Mouse (Mus musculus) kidney, adult 8-10 months (tissue): ENCODE data around the gene Cdh20.

ENCODE experiments used
- DNase-seq, 2 experiments: peaks; one replicate each; pipeline ENCODE4 v3.0.0; 2022

Cdh20 gene

DNA sequence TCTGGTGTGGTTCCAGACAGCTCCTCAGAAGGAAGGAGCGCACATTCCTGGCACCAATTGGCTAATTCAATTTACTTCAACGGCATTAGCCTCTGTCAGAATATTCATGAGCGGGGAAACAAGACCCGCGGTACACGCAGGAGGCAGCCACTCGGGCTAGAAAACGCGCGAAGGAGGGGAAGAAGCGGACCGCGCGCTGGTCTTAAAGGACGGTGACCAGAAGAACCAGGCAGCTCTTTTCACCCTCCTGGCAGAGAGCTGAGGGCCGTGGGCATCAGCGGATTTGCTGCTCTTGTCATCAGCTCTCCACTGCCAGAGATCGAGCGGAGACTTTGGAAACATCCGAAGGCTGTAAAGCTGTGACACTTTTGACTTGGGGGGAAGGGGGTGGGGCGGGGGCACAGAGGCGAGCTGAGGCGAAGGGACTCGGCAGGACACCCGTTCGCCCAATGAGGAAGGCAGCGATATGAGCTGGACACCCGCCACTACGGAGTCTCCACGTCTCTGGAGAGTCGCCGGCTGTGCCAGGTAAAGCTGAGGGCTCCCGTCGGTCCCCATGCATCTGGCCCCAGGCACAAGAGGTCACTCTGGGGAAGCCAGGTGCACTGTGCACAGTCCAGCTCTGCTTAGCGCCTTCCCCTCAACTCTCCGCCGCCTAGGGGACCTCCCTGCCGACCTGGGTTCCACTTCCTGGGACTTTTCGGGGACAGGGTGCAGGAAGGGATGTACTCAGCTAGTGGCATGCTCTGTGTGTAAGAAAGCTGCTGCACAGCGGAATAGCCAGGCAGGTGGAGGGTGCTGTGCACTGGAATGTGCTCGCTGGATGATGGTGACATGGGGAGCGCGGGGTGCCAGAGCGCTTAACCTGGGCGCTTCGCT lies at the start of gene Cdh20:
Gene Cdh20 (plus strand): TSS at position 159 of the 879 bp plus-strand sequence.
- DNase-seq, result no peak

DNA sequence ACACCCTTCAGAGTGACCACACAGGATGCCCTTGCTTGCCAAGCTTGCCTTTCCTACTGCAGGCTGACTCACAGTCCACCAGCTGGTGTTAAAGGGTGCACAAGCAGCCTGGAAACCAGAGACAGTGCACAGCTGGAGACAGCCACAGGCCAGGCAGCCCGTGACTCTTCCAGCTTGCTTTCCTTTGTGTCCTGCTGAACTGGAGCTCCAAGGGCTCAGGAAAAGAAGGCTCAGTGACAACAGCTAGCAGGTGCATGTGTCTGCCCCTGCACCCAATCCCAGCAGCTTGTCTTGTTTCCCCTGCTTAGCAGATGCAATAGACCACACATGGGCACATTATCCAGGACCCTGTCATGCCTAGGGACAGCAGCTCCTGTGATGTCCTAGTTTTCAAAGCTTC lies 21.5 kb upstream of the Cdh20 start:
- no peak for DNase-seq

GRCm38 (mm10) chr1:104747438-104747837 lies 20.9 kb upstream of the Cdh20 start:
- no peak for DNase-seq

DNA sequence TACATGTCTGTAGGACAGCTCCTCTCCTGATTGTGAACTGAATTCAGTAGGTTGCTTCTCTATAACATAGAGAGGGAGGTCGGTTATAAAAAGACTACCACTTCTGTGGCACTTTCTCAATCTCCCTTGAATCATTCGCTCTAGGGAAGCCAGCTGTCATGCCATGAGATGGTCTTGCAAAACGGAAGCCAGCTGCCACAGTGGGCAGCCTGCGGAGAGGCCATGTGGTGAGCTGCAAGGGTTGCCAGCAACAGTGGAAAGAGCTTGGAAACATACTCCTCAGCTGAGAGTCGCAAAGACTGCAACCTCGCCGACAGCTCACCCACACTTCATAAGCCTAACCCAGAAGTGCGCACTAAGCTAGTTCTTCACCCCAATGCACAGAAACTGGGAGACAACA lies 13.8 kb upstream of the Cdh20 start:
- no peak for DNase-seq

DNA sequence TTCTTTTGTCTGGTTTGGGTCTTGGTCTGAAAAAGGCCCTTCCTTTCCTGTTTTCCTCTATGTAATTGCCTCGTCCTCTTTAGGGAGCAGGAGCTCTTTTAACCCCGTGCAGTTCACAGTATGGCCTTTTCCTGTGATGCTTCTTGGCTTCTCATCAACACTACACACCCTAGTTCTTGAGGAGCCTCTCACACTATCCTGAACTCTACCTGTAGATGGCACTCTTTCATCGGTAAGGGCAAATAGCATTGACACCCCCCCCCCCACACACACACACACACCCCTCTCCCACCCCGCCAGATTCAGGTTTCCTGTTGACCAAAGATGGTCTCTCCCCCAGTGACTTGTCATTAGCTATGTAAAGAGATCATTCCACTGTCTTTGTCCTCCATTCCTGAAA lies 12.4 kb upstream of the Cdh20 start:
- DNase-seq, result no peak

- DNase-seq, result no peak
Observed at GRCm38 (mm10) chr1:104769250-104769607, 900 bp downstream of the Cdh20 start.

- no peak for DNase-seq
Observed at GRCm38 (mm10) chr1:104771937-104772336, 3.6 kb downstream of the Cdh20 start.

- DNase-seq, result no peak
Observed at GRCm38 (mm10) chr1:104773207-104773606, 4.9 kb downstream of the Cdh20 start.

DNA sequence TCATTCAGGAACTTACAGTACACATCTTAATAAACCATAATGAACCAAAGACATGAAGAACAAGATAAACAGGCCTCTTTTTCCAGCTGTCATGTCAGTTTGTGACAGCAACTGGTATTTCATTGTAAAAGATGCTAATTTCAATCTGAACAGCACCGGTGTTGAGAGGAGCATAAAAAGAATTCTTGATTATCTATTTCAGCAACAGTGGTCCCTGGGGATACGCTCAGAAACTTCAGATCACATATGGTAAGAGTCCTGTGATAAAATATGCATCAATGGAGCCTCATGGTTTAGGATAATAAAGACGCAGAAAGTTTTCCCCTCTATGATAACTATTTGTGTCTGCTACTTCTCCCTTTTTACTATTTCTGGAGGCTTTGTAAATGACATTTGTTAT lies 25.2 kb downstream of the Cdh20 start:
- DNase-seq, result no peak

GRCm38 (mm10) chr1:104796146-104796545 lies 27.8 kb downstream of the Cdh20 start:
- DNase-seq, result no peak

DNA sequence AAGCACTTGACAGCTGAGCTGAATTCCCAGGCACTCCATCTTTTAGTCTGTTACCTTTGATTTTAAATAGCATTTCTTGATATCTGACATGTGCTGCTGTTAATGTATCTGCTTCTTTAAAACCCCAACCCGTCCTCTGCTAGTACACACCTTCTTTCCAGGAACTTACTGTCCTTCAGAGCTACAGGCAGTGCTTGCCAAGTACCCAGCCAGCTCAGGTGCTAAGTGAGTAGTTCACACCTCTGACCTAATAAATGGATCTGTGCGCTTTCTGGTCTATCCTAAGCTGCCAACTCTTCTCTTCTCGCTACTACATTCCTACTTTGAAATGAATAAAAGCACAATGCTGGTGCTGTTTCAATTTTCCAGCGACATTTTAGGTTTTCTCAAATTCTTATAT lies 28.8 kb downstream of the Cdh20 start:
- no peak for DNase-seq

GRCm38 (mm10) chr1:104804746-104805145 lies 36.4 kb downstream of the Cdh20 start:
- no peak for DNase-seq

DNA sequence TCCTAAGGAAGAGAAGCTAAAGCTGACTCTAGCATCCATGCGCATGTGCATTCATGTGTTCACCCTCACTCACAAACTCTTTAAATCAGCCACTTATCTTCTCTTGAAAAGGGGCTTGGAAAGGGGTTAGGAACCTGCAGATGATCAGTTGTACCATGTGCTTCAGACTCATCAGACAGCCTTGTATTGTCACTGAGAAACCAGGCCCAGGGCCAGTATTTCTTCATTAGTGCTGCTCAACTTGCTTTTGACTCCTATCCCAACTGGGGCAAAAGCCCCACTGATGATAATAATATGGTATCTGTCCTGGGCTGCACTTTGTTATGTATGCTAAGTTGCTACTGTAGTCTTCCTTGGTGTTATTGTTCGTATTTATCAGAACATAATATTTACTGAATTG lies 38.9 kb downstream of the Cdh20 start:
- no peak for DNase-seq

DNA sequence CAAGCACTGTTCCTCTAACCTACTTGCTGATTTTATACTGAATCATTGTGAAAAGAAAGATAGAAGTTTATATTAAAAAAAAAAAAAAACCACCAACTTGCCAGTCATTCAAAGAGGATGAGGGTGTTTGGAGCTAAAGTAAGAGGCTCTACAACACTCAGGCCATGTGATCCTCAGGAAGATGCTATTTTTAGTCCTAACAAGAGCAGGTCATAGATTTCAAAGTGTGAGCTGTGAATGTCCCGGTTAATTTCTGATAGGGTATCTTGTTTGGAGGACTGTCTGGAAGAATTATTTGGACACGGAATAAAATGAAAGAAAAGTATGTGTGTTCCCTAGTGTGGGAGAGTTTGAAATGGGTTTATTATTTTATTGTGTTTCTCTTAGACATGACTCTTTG lies 49.2 kb downstream of the Cdh20 start:
- no peak for DNase-seq

GRCm38 (mm10) chr1:104828106-104828505 lies 59.8 kb downstream of the Cdh20 start:
- no peak for DNase-seq

- DNase-seq, result no peak
Observed at GRCm38 (mm10) chr1:104838206-104838915, 70.0 kb downstream of the Cdh20 start.

DNA sequence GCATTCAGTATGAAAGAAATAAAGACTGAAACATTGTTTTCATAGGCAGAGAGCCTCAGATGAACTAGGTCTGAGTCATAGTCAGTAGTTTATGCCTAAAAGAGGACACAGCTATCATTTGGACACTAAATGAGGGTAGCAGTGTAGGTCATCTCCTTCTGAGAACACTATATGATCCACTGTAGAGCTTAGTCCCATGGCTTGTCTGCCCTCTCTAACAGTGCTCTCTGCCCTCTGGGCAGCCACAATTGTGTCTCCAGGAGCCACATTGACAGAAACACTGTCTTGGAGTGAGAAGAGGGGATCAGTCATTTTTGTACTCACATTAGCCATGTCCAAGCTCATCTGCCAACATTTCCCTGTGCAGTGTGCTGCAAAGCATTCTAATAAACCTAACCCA lies 70.7 kb downstream of the Cdh20 start:
- no peak for DNase-seq

DNA sequence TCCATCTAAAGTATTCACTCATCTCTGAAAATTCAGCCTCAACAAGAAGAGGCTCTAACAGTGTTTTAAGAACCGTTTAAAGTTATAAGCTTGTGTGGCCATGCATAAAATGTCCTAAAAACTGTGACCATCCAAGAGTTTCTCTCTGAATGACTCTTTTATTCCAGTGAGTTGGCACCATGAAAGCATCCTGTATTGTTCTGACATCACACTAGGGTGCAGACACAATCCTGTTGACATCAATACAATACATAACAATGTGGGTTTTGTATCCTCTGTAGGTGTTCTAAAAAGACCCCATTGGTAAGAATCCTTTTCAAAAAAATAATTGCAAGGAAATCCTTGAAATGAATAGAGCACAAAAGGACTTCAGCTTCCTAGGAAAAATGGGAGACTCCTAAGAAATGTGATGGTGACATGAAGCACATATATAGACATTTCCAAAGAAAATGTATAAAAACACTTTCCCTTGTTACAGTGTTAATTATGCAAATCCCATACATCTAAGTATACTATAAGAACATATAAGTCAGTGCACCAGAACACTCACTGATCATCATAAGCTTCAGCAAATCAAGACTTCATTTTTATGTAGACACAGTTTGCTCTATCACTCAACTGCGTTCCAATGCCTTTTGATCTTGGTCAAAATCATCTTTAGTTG lies 80.1 kb downstream of the Cdh20 start:
- no peak for DNase-seq

DNA sequence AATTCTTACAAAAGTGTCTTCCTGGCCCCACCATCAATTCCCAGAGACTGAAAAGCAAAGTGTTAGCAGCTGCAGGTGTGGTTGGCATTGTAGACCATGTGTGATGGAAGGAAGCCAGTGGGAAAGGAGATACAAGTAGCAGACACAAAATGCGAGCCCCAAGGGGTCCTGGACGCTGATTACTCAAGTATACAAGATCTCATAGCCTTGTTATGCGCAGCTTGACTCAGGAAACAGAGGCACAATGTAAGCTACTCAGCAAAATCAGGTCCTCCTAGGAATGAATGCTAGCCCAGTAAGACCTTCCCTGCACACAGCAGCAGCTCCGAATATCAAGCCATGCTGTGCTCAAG lies 80.6 kb downstream of the Cdh20 start:
- DNase-seq, result no peak

DNA sequence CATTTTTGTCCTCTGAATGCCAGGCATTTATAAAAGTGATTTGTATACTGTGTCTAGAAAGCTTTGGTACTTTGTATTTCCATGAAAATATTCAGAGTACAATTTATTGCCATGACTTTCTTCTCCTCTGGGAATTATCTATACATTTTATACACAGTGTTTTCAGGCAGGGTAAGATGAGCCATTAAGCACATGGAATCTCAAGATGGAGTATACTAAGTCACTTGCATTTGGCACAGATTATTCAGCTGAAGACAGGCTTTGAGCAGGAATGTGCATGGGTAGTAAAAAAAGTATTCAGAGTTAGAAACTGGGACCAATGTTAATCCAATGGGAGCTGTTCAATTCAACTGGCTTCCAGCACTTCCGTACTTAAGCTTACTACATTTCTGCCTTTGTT lies 109.1 kb downstream of the Cdh20 start:
- DNase-seq, result no peak

DNA sequence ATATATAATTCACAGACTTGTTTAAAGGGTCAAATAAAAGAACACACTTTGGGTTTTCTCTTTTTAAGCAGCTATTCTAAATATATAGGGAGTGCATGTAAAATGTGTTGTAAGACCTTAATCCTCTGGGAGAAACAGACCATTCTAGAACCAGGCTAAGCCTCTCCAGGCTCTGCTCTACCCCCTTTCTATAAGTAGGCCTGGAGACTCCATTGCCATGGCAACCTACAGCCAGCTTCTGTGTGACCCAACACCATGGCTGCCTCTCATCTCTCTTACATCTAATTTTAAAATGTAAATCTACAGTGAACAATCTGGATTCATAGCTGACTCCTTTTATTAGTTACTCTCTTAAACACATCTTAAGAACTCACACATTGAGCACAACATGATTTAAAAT lies 133.5 kb downstream of the Cdh20 start:
- DNase-seq, result no peak

DNA sequence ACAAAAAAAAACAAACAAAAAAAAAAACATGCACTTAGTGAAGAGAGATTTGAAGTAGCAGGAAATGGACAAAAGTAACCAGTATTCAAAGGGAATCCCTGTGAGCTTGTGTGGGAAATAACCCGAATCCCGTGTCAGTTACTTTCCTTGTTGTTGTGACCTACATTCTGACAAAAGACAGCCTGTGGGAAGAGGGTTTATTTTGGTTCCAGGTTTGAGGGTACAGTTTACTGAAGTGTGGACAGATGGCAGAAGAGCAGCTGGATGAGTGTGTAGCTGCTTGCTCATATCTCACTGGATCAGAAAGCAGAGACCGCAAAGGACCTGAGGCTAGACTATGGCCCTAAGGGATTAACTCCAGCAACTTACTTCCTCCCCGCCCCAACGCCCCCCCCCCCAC lies 135.1 kb downstream of the Cdh20 start:
- no peak for DNase-seq

DNA sequence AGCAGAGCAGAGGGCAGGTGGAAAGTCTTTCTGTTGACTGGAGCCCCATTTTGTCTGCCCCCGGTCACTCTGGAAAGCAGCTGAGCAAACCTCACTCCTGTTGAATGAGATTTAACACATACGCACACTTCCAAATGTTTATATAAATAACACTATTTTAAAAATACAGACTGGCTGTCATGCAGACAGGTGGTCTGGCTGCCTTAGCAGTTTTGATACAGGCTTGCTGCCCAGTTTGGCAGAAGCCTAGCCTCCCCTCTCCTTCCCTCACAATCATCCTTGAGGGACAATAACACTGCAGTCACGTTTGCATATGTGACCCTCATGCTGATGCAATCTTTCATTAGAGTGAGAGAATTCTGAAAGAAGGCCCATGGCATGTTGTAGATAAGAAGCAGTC lies 144.1 kb downstream of the Cdh20 start:
- no peak for DNase-seq

DNA sequence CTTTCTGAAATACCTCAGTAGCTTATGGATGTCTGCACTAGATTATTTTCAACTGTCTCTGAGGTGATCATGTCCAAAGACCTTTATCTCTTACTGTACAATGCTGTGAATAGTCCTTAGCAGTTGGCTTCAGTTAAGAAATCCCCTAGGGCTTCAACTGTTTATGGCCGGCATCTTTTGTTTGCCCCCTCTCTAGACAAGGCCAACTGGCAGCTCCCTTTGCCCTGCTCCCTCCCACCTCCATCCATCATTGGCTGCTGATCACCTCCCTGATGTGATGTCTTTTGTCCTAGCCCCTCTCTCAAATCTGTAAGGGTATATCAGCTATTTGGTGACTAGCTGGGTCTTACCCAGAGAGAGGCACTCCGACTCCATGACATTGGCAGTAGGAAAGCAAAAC lies 148.2 kb downstream of the Cdh20 start:
- no peak for DNase-seq
